Comparison of ENCODE assay signal across 8 mouse cellular contexts in the genomic region with DNA sequence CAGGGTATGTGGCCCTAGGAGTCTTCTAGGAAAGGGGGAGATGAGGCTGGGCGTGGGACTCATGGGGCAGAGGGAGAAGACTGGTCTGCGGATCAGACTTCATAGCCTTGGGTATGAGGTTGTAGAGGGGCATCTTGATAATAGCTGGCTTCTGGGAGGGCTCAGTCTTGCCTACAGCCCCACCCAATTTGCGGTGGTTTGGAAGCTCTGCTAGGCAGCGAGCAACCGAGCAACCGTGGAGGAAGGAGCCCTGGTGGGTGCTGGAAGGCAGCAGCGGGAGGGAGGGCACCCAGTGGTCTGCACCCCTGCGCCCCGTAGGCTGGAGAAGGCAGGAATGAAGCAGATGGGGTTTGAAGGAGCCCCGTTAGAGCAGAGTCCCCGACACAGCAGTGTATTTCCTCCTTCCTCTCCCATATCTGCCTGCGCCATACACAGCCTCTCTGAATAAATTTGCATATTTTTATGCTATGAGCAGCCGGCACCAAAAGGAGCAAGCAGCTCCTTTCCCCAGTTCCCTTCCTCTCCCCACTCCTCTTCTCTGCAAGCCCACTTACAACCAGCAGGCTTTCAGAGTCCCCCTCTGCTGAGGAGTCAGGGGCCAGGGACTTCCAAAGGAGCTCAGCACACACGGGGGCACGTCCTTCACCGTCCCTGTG. TPM values are rescaled to one million over a fixed set of nuclear protein-coding genes. Genes with fewer than 3 reads are reported as not detected.
DNase-seq lines count a peak whose midpoint lies in the region; ATAC-seq and TF ChIP-seq lines count a peak whose summit lies in the region.
"Had no signal": no experiment of that assay in that cellular context is flagged by ENCODE, and none has a peak within 500 bp of the region (broad histone marks: within the 10 kb centered on the region; RNA-seq: fewer than 3 reads in every experiment).

No protein-coding gene starts in this region.

- no peak for DNase-seq in liver, embryonic 11.5 days (ENCODE audit: low spot score)
- no peak for DNase-seq in liver
- peak; percentile 29 for DNase-seq in layer of hippocampus, adult 9-11 months
- DNase-seq in c-Kit-positive CD71-positive TER-119-positive erythroid progenitor cells, embryonic 14.5 days (ENCODE audit: low spot score) = no peak
- no peak for DNase-seq in spleen, postnatal 14 days (ENCODE audit: low spot score in 2 of 2)

- WGBS in liver, embryonic 11.5 days = 31% methylated on average over 16 of the region's 16 CpGs
- WGBS in forebrain, embryonic 12.5 days = 23% methylated on average over 16 of the region's 16 CpGs
- 22% methylated on average over 16 of the region's 16 CpGs for WGBS in olfactory bulb, adult 2 months

- H3K36me3 ChIP-seq in liver, embryonic 11.5 days (ENCODE audit: control insufficient read depth, insufficient read depth, low read length) = no peaks in the 10 kb centered on the region
- H3K36me3 ChIP-seq in forebrain, embryonic 12.5 days (replicated peaks) = no peaks in the 10 kb centered on the region

- no peaks in the 10 kb centered on the region for H3K9me3 ChIP-seq in liver, embryonic 11.5 days (ENCODE audit: control insufficient read depth, low read length)
- H3K9me3 ChIP-seq in forebrain, embryonic 12.5 days = 0 out of 2 replicates have a peak, but pooled peaks cover 5% of the 10 kb centered on the region

- H3K9ac ChIP-seq in liver, embryonic 11.5 days (ENCODE audit: low read depth, low read length) = no peak overlapping the region
- peak overlapping the region; percentile 59 for H3K9ac ChIP-seq in forebrain, embryonic 12.5 days

- peak overlapping the region; percentile 29; the same call in 1 of the 2 replicates for H3K4me3 ChIP-seq in liver, embryonic 11.5 days (ENCODE audit: low read depth, low read length)
- H3K4me3 ChIP-seq in forebrain, embryonic 12.5 days (replicated peaks) = peak overlapping the region; percentile 24
- H3K4me3 ChIP-seq in olfactory bulb, adult 2 months (ENCODE audit: insufficient read depth, low read depth, low read length) = 0 out of 2 replicates have a peak overlapping the region, but pooled peaks have one; percentile 5

- H3K27ac ChIP-seq in liver, embryonic 11.5 days (ENCODE audit: low read depth, low read length) = no peak overlapping the region
- peak overlapping the region; percentile 97 for H3K27ac ChIP-seq in forebrain, embryonic 12.5 days
- H3K27ac ChIP-seq in olfactory bulb, adult 2 months (ENCODE audit: insufficient read depth, low read depth, low read length) = no peak overlapping the region
- H3K27ac ChIP-seq: macrophage had no signal

- H3K4me1 ChIP-seq in liver, embryonic 11.5 days (replicated peaks; ENCODE audit: control insufficient read depth, insufficient read depth, low read length) = no peaks in the 10 kb centered on the region
- peaks cover 46% of the 10 kb centered on the region for H3K4me1 ChIP-seq in forebrain, embryonic 12.5 days
- peaks cover 11% of the 10 kb centered on the region; the same call in 1 of the 2 replicates for H3K4me1 ChIP-seq in olfactory bulb, adult 2 months (ENCODE audit: control insufficient read depth, insufficient read depth, low read length)

- TF ChIP-seq POLR2A in olfactory bulb, adult 2 months (IDR thresholded peaks at IDR 0.05; ENCODE audit: insufficient read depth, low read depth, low read length) = no peak

- no peak for TF ChIP-seq CTCF in olfactory bulb, adult 2 months (IDR thresholded peaks at IDR 0.05; ENCODE audit: insufficient read depth, low read depth, low read length)

- peak overlapping the region; percentile 55 for H3K4me2 ChIP-seq in liver, embryonic 11.5 days
- peak overlapping the region; percentile 52 for H3K4me2 ChIP-seq in forebrain, embryonic 12.5 days

- ATAC-seq in liver, embryonic 11.5 days (replicated peaks; ENCODE audit: low FRiP score) = no peak
- ATAC-seq in forebrain, embryonic 12.5 days (ENCODE audit: low FRiP score) = peak; percentile 58

- no peaks in the 10 kb centered on the region for H3K27me3 ChIP-seq in liver, embryonic 11.5 days (replicated peaks; ENCODE audit: control insufficient read depth, insufficient read depth, low read length)
- H3K27me3 ChIP-seq in forebrain, embryonic 12.5 days = no peaks in the 10 kb centered on the region

RNA-seq across cellular contexts. Expression of gene Gm26897, which starts 20.9 kb away (rescaled TPM):
- polyA plus RNA-seq in liver, embryonic 11.5 days (2014; fragmentation: Nextera tagmentation; extraction: Ambion mirVana) = not detected in 2 replicates
- not detected in 2 replicates for polyA plus RNA-seq in forebrain, embryonic 12.5 days (2016; fragmentation: Nextera tagmentation; extraction: Ambion mirVana)
- polyA plus RNA-seq in olfactory bulb, adult 2 months (2012; ENCODE audit: insufficient read depth, insufficient read length, low replicate concordance, missing spikeins) = not detected in 2 replicates
- polyA plus RNA-seq: macrophage had no signal
